Mouse (Mus musculus): Measurements from ENCODE around the gene Abcf1. TPM values are rescaled to one million over a fixed set of nuclear protein-coding genes. Genes with fewer than 3 reads are reported as not detected.

Gene Abcf1
- total RNA-seq, 1 experiment from 2014 or later: 356 TPM

DNA sequence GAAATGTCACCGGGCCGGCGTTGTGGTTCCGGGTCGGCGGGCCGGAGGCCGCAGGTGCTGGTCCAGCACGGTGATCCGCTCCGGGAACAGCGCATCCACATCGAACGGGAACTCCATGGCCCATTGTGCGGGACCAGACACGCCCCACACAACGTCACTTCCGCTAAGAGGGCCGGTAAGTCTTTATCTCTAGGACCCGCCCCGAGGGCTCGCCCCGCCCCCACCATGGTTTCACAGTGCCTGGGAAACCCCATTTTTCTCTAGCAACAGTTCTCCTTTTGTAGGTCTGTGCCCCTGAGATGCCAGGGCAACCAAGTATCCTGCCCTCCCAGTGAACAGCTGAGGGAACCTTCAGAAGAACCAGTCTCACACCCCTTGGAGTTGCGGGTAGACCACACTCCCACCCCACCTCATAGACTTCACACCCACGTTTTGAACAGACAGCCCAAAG, 59.6 kb downstream of the Abcf1 start, which contains the start of gene Atat1:
Gene Atat1, minus strand, starts transcription at position 157 of the 451 bp plus-strand sequence.
- ATAC-seq (replicated peaks in 1 of 2; ENCODE audit: insufficient read depth in 1 of 2, low FRiP score in 2 of 2, low TSS enrichment in 1 of 2, low read depth in 1 of 2, poor library complexity in 2 of 2, severe bottlenecking in 2 of 2): peak; percentile 84 to 91

DNA sequence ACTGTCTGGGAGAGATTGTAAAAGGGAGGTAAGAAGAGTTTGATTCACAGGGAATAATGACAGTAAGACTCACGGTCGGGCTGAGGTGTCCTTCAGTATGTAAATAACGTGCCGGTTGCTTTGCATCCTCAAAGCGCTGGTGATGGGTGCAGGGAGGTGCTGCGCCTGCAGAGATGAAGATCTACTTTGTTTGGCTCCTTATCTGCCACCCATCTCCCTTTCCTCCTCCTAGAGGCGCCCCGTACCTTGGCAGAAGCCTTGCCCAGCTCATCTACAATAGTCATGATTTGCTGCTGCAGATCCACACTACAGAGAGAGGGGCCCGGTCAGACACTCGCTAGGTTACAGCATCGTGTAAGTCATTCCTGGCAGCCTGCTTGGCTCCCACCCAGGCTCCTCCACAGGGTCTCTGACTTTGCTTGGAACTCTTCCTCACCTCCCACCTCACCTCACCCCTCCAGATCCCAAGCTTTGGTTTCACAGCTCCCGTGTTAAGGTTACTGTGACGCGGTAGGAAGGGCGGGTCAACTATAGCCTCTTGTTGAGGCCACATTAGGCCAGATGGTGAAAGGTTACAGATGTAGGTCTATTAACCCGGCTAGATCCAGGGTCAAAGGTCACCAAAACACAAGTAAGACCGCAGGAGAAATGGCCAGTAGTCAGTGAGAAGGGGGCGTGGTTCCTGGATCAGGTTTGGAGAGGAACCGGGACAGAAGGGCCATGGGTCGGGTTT, 60.2 kb downstream of the Abcf1 start:
- ATAC-seq (replicated peaks in 1 of 2; ENCODE audit: insufficient read depth in 1 of 2, low FRiP score in 2 of 2, low TSS enrichment in 1 of 2, low read depth in 1 of 2, poor library complexity in 2 of 2, severe bottlenecking in 2 of 2): 0 out of 4 replicates have a peak, but pooled peaks of 1 of the 2 experiments have one; percentile 3

DNA sequence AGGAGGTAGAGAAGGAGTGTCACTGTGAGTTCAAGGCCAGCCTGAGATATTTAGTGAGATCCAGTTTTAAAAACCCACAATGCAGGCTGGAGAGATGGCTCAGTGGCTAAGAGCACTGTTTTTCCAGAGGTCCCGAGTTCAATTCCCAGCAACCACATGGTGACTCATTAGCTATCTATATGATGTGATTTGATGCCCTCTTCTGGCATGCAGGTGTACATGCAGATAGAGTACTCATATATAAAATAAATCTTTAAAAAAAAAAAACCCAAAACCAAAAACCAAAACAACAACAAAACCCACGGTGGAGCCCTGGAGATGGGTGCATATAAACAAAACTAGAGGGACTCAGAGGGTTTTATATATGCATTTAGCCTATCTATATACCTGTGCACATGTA, 62.0 kb downstream of the Abcf1 start:
- ATAC-seq (replicated peaks in 1 of 2; ENCODE audit: insufficient read depth in 1 of 2, low FRiP score in 2 of 2, low TSS enrichment in 1 of 2, low read depth in 1 of 2, poor library complexity in 2 of 2, severe bottlenecking in 2 of 2): no peak

Other genes starting within 250 kb of the Abcf1 start
- gene Ier3, start 148.1 kb downstream of the Abcf1 start, total RNA-seq (2017): 128 and 182 TPM in 2 replicates
- 134 and 140 TPM in 2 replicates for gene Flot1, start 146.5 kb downstream of the Abcf1 start, total RNA-seq (2017)
- gene Tubb5, start 131.5 kb downstream of the Abcf1 start, total RNA-seq (2017): 873 and 988 TPM in 2 replicates
- 26.0 and 40.0 TPM in 2 replicates for gene Mdc1, start 128.2 kb downstream of the Abcf1 start, total RNA-seq (2017)
- 53.1 and 73.0 TPM in 2 replicates for gene Nrm, start 108.4 kb downstream of the Abcf1 start, total RNA-seq (2017)
- 35.9 and 44.0 TPM in 2 replicates for gene Ppp1r18, start 104.2 kb downstream of the Abcf1 start, total RNA-seq (2017)
- 39.1 and 57.0 TPM in 2 replicates for gene Dhx16, start 89.9 kb downstream of the Abcf1 start, total RNA-seq (2017)
- 4.9 and 17.4 TPM in 2 replicates for gene 2310061I04Rik, start 72.3 kb downstream of the Abcf1 start, total RNA-seq (2017)
- 13.0 and 18.1 TPM in 2 replicates for gene Atat1, start 59.7 kb downstream of the Abcf1 start, total RNA-seq (2017)
- 47.0 and 51.8 TPM in 2 replicates for gene Mrps18b, start 53.4 kb downstream of the Abcf1 start, total RNA-seq (2017)
- 175 and 218 TPM in 2 replicates for gene Ppp1r10, start 53.3 kb downstream of the Abcf1 start, total RNA-seq (2017)
- 18.3 and 22.1 TPM in 2 replicates for gene Gnl1, start 10.1 kb upstream of the Abcf1 start, total RNA-seq (2017)
- gene Prr3, start 10.5 kb upstream of the Abcf1 start, total RNA-seq (2017): 15.4 and 27.2 TPM in 2 replicates
- gene H2-T24, start 50.8 kb upstream of the Abcf1 start, total RNA-seq (2017): 16.8 and 23.6 TPM in 2 replicates
- 197 and 236 TPM in 2 replicates for gene H2-T23, start 63.1 kb upstream of the Abcf1 start, total RNA-seq (2017)
- gene H2-T22, start 73.0 kb upstream of the Abcf1 start, total RNA-seq (2017): 66.7 and 102 TPM in 2 replicates
- not detected in 2 replicates for gene Gm6034, start 73.2 kb upstream of the Abcf1 start, total RNA-seq (2017)
- not detected in 2 replicates for gene Gm11127, start 88.6 kb upstream of the Abcf1 start, total RNA-seq (2017)
- gene Gm19684, start 151.9 kb upstream of the Abcf1 start, total RNA-seq (2017): 0.56 TPM in 1 of 2 replicates, not detected in the other
- not detected in 2 replicates for gene Gm7030, start 159.7 kb upstream of the Abcf1 start, total RNA-seq (2017)
- gene Gm8909, start 198.8 kb upstream of the Abcf1 start, total RNA-seq (2017): not detected in 2 replicates
- 0.75 and 1.1 TPM in 2 replicates for gene H2-T3, start 220.5 kb upstream of the Abcf1 start, total RNA-seq (2017)